Mouse (Mus musculus): ENCODE data around the gene Scfd2. TPM values are rescaled to one million over a fixed set of nuclear protein-coding genes. Genes with fewer than 3 reads are reported as not detected.

Scfd2 gene
- total RNA-seq, 2 experiments from 2014 or later = 9.4 to 12.2 TPM

DNA sequence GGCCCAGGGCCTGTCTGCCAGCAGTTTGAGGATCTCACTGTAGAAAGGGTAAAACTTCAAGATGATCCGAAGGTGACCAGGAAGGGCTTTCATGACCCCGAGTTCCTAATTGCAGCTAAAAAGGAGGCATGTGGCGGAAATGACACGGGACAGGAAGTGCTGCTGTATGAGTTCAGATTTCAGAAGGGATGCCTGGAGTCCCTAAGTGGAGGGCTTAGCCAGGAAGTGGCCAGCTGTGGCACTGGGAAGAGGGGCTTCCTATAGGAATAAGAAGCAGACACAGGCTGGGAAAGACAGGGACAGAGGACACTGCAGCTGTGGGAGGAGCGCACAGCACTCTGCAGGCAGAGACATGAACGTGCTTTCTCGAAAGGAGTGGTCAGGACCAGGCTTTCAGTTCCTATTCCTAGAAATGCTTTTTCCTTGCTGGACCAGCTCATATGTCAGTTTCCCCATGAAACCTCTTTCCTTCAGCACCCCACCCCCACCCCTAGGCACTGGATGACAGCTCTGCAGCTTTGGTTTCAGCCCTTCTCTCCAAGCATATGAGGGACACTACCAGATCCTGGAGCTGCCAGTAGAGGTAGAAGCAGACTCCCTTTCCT, 277.7 kb downstream of the Scfd2 start:
- no peak for DNase-seq
- intact Hi-C loops (cut with DNase I) = no loop called here

DNA sequence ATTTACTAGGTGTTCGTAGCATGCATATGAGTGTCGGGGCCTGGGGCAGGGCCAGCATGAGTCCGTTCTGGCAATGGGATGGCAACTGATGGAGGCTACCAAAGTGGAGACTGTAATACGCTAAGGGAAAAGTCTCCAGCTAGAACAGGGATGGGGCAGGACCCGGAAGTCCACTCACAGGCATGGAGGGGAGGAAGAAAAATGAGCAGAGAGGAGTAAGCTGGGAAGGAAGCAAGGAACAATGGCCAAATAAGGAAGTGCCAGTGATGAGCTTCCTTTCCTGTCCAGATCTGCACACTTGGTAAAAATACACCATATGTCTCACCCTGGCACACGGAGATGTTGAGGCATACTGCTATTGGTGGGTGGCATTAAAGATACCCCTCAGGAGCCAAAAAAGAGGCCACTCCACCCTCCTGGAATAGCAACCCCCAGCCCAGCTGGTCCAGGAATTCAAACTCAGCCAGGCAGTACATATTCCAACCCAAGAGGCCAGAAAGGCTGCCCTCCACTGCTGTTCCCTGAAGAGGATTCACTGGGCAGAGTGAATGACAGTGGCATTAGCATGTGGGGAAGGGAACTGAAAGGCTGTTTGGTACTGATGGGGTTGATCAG, 278.8 kb downstream of the Scfd2 start:
- no peak for DNase-seq
- intact Hi-C loops (cut with DNase I) = no loop called here

DNA sequence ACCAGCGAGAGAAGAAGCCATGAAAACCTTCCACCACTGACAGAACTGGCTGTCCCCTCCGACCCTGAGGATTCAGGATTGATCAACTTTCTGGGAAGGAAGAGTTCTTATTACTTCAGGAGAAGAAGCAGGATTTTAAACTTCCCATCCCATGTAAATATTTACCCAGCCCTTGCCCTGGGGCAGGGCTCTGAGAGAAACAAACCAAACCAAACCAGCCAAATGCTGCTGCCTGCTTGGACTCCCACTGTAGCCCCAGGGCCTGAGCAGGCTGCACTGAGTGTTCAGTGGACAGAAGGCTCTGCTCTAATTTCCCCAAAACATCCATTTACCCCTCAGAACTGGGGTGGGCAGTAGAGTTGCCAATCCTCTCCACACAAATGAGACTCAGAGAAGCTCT, 280.6 kb downstream of the Scfd2 start:
- no peak for DNase-seq
- intact Hi-C loops (cut with DNase I) = no loop called here

GRCm38 (mm10) chr5:74250308-74250707, 281.3 kb downstream of the Scfd2 start:
- no peak for DNase-seq

GRCm38 (mm10) chr5:74249794-74250193, 281.8 kb downstream of the Scfd2 start:
- DNase-seq = no peak
- intact Hi-C loops (cut with DNase I) = no loop called here

More at GRCm38 (mm10) chr5:74250308-74250707, 281.3 kb downstream of the Scfd2 start:
- intact Hi-C loops (cut with DNase I) = no loop called here

DNA sequence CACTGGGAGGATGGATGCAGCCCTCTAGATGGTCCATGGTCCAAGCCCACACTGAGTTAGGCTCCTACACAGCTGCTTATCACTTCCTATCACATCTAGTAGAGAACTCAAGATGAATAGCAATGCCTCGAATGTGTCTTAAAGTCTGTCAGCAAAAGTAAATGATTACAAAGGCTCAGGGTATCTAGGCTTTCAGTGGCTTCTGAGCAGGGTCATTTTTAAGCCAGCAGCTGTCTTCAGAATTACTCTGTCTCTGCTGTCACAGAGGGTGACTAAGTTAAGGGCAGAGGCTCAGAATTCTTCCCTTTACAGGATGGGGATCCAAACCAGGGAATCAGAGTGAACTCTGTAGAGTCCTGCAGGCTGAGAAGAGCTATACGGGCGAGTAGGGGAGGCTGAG, 284.6 kb downstream of the Scfd2 start:
- no peak for DNase-seq
- intact Hi-C loops (cut with DNase I) = no loop called here

GRCm38 (mm10) chr5:74246453-74246852, 285.1 kb downstream of the Scfd2 start:
- intact Hi-C loops (cut with DNase I) = no loop called here
- no peak for DNase-seq

DNA sequence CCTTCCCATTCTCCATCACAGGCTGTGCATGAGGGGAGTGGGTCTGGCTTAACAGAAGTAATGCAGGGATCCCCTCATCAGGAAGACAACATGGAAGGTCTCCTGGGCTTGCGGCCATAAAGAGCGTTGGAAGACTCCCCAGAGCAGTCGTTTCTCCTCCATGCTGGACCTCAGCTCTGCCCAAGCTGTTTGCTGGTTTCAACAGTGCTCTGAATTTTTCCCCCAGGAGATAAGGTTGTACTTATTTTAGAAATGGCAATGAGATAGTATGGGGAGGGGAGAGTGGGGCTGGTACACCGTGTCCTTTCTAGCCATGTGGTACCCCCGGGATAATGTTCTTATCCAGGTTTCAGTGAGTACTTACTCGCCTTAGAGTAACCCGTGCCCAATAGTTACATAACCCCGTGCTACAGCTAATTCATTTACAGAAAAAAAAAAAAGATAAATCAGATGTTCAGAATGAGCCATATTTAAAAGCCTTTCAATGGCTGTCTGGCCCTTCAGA, 285.9 kb downstream of the Scfd2 start:
- intact Hi-C loops (cut with DNase I) = no loop called here
- DNase-seq = no peak

DNA sequence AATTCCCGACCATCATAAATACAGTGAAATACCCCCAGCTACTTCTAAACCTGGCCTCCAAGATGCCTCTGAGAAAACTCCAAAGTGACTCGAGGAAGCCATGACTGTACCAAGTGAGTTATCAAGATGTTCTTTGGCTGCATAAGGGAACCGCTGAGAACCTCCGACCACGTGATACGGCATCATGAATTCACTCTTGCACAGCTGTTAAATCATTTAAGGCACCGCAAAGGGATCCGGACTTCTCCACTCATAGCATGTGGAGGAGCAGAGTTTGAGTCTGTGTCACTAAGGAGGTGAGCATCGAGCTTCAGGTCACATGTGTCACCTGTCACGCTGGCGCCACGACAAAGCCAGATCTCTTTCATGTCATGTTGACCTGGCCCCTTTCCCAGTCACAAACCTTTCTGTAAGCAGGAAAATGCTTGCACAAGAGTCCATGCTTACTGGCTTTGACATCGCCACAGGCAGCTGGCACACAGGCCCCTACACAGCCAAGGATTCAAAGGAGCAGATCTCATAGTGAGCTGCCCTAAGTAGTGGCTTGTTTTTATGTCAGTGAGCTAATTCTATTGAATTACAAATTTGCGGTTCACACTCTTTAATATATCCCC, 287.0 kb downstream of the Scfd2 start:
- DNase-seq = peak in 1 of 2 experiments; percentile 27

GRCm38 (mm10) chr5:74242654-74243053, 288.9 kb downstream of the Scfd2 start:
- intact Hi-C loops (cut with DNase I) = no loop called here
- no peak for DNase-seq

More for the DNA sequence above, 287.0 kb downstream of the Scfd2 start:
- intact Hi-C loops (cut with DNase I) = no loop called here

DNA sequence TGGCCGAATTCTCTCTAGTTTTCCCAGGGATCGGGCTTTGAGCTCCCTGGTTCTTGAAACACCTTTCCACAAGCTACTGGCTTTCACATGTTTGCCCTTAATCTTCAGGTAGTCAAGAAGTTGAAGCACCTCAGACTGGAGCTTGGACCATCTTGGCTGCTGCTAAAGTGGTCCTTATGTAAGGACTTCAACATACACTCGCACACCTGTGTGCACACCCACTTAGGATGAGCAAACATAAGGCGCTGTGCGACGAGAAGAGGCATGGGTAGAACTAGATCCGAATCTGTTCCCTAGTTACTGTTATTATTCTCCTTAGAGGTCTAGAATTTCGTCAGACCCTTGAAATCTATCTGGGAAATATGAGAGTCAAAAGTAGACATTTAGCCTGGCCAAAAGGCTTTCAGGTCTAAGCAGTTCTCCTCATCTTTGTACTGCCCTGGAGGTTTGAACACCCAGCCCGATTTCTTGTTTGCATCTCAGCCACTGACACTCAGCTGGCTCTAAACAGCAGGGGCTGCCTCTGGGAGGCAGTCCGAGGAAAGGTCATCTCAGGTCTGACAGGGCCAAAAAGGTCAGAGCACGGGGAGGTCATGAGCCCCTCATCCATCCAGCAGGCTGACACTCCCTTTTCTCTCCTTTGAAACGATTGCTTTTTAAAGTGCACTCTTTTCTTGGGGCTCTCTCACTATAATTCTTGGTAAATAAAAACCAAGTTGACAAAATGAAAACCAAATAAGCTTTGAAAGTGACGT, 290.5 kb downstream of the Scfd2 start:
- no peak for DNase-seq
- intact Hi-C loops (cut with DNase I) = no loop called here

- intact Hi-C loops (cut with DNase I) = no loop called here
- DNase-seq = no peak
Measured at GRCm38 (mm10) chr5:74240298-74240697, 291.3 kb downstream of the Scfd2 start.

DNA sequence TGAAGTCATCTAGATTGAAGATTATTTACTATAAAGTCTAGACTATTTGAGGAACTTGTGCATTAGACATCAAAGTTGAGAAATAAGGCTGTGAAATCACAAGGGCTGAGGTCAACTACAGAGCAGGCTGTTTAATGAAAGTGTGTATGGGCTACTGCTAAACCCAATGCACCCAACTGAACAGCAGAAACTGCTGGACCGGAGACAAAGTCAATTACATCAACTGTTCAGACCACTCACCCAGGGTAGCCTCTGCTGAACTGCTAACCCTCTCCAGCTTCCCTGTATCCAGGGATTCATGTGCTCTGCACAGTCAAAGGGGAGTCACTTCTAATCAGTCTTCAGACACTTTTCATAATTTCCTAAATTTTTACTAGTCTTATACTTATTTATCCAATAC, 292.2 kb downstream of the Scfd2 start:
- DNase-seq = no peak
- intact Hi-C loops (cut with DNase I) = no loop called here

GRCm38 (mm10) chr5:74233808-74234207, 297.8 kb downstream of the Scfd2 start:
- intact Hi-C loops (cut with DNase I) = no loop called here
- DNase-seq = no peak

DNA sequence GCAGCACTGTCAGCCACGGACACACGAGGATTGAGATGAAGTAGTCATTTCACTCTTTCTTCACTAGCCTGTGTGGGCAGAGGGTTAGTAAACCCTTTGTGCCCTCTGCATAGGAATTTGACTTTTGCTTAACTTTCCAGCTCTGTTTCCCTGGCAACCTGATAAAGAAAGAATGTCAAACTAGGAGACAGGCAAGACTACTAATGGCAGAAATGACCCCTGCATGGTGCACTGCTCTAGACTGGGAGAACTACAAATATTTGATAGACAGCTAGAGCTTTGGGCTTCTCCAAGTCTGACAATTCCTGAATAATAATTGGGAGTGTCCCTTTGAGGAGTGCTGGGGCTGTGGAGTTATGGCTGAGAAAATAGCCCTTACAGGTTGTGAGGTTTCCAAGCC, 301.0 kb downstream of the Scfd2 start:
- no peak for DNase-seq
- intact Hi-C loops (cut with DNase I) = no loop called here

DNA sequence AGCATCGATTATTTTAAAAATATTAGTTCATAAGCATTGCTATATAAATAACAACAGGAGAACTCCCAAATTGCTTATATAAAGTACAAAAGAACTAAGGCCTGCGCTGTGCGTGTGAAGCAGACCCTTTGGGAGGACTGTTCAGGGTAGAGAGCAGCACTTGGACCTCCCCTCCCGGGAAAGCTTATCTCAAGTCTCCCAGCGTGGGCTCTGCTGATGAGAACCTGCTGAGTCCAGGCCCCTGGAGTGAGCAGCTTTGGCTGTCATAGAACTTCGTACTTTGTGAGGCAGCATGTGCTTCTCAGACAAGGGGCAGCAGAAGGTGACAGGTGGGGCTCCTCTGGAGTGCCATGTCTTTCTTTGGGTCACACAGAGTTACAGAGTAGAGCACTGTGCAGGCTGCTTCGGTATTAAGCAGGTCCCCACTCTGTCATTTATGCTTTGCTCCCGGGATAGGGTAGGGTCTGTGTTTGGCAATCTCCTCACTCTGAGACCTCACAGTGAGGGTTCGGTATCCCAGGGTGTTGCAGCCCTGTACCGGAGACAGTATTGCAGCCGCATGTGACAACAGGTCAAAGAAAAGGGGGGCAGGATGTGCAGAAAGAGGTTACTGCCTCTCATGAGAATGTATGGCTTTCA, 301.7 kb downstream of the Scfd2 start:
- no peak for DNase-seq
- intact Hi-C loops (cut with DNase I) = no loop called here

GRCm38 (mm10) chr5:74228938-74229337, 302.6 kb downstream of the Scfd2 start:
- intact Hi-C loops (cut with DNase I) = no loop called here
- peak in 1 of 2 experiments; percentile 27 for DNase-seq

DNA sequence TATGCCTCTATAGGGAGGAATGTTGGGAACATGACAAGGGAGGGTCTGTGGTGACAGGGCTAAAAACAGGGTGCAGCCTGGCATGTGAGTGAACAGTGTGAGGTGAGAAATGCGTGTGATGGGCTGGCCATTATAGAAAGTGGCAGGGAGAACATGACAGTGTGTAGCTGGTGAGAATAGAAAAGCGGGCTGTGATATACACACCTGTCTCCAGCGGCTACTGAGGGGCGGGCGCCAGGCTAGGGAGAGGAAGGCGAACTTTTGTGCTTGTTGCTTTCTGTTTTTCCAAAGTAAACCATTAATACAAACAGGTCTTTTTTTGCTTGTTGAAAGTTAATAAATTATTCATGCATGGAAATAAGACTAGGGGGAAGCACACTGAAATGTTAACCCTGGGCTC, 304.2 kb downstream of the Scfd2 start:
- no peak for DNase-seq
- intact Hi-C loops (cut with DNase I) = no loop called here

GRCm38 (mm10) chr5:74226183-74226582, 305.4 kb downstream of the Scfd2 start:
- intact Hi-C loops (cut with DNase I) = no loop called here

GRCm38 (mm10) chr5:74224480-74224879, 307.1 kb downstream of the Scfd2 start:
- no peak for DNase-seq
- intact Hi-C loops (cut with DNase I) = no loop called here

More at GRCm38 (mm10) chr5:74226183-74226582, 305.4 kb downstream of the Scfd2 start:
- DNase-seq = no peak

GRCm38 (mm10) chr5:74222626-74223025, 308.9 kb downstream of the Scfd2 start:
- intact Hi-C loops (cut with DNase I) = no loop called here
- no peak for DNase-seq
